Mouse (Mus musculus): Measurements from ENCODE around the gene Myo18b. TPM values are rescaled to one million over a fixed set of nuclear protein-coding genes. Genes with fewer than 3 reads are reported as not detected.

The Myo18b gene
- polyA plus RNA-seq, 1 experiment: 0.88 TPM

DNA sequence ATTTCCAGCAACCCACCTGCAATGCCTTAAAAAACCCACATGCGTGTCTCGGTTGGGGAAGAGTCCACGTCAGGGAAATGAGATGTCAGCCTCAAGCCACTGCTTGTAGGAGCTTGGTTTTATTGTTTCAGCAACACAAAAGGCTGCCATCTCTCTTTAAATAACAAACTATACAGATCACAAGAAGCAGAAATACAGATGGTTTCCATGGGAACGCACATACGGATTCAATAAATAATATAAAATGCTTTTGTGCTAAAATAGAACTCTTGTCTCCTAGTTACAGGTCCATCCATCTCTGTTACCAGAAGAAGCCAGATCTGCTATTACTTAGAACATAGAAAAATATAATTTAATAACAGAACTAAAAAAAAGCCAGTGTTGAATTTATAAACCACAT, 14.2 kb upstream of the Myo18b start:
- no peak for DNase-seq (ENCODE audit: low read depth in 1 of 2, low spot score in 2 of 2)
- no peaks in the 10 kb centered on the region for H3K36me3 ChIP-seq (ENCODE audit: control insufficient read depth, insufficient read depth, low read length)
- WGBS: 89% methylated on average over 5 of the region's 5 CpGs
- H3K4me1 ChIP-seq (ENCODE audit: control insufficient read depth, insufficient read depth, insufficient read length): no peaks in the 10 kb centered on the region
- no peak overlapping the region for H3K4me3 ChIP-seq (ENCODE audit: extremely low read depth, insufficient read depth, insufficient read length)
- no peak overlapping the region for H3K27ac ChIP-seq (ENCODE audit: insufficient read depth, low read length)
- H3K27me3 ChIP-seq (ENCODE audit: control insufficient read depth, insufficient read depth, low read length): no peaks in the 10 kb centered on the region
- no peak for TF ChIP-seq POLR2A (IDR thresholded peaks at IDR 0.05; ENCODE audit: low read depth, low read length)
- TF ChIP-seq CTCF (IDR thresholded peaks at IDR 0.05; ENCODE audit: extremely low read depth, insufficient read depth, insufficient read length, insufficient replicate concordance): no peak

DNA sequence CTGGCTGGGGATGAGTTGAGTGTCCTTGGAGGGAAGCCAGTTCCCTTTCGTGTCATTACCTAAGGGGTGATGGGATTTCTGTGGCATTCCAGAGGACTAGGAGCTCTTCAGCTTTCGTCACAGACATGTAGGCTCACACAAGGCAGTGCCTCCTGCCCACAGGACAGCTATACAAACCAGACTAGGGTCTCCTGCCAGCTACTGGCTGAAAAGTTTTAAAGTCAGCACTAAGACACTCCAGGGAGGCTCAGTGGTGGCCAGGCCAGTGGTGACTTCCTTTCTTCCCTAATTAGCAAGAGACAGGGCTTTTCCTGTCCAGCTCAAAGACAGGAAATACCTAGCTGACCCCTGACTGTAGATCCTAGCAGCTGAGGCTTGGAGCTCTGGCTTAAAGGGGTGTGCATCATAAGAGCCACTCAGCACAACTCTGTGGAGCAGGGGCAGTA, 12.0 kb upstream of the Myo18b start:
- 57% methylated on average over 2 of the region's 2 CpGs for WGBS
- Histone ChIP-seq H3K27ac (ENCODE audit: insufficient read depth, low read length) (no peak overlapping the region), H3K4me1 (ENCODE audit: control insufficient read depth, insufficient read depth, insufficient read length) (no peaks in the 10 kb centered on the region), H3K4me3 (ENCODE audit: extremely low read depth, insufficient read depth, insufficient read length) (no peak overlapping the region), H3K27me3 (ENCODE audit: control insufficient read depth, insufficient read depth, low read length) (no peaks in the 10 kb centered on the region), H3K36me3 (ENCODE audit: control insufficient read depth, insufficient read depth, low read length) (no peaks in the 10 kb centered on the region)
- no peak for DNase-seq (ENCODE audit: low read depth in 1 of 2, low spot score in 2 of 2)
- TF ChIP-seq CTCF (IDR thresholded peaks at IDR 0.05; ENCODE audit: extremely low read depth, insufficient read depth, insufficient read length, insufficient replicate concordance): no peak
- TF ChIP-seq POLR2A (IDR thresholded peaks at IDR 0.05; ENCODE audit: low read depth, low read length): no peak

DNA sequence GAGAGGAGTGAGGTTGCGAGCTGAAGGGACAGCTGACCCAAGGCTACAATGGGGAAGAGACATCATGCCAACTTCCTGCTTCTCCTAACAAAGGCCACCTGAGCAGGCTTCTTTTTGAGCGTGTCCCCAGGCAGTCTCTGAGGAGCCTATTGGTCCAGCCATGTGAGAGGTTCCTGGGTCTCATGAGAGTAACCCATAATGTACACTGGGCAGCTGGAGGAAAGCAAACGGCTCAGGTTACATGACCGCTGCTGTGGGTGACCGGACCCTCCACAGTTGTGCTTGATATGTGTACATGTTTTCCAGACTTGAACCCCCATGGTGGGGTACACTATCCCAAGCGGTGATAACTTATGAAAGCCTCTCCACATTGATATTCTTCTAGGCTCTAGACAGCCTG, 11.3 kb upstream of the Myo18b start:
- no peak for DNase-seq (ENCODE audit: low read depth in 1 of 2, low spot score in 2 of 2)
- Histone ChIP-seq H3K4me1 (ENCODE audit: control insufficient read depth, insufficient read depth, insufficient read length) (no peaks in the 10 kb centered on the region), H3K36me3 (ENCODE audit: control insufficient read depth, insufficient read depth, low read length) (no peaks in the 10 kb centered on the region), H3K27ac (ENCODE audit: insufficient read depth, low read length) (no peak overlapping the region), H3K4me3 (ENCODE audit: extremely low read depth, insufficient read depth, insufficient read length) (no peak overlapping the region), H3K27me3 (ENCODE audit: control insufficient read depth, insufficient read depth, low read length) (no peaks in the 10 kb centered on the region)
- TF ChIP-seq CTCF (IDR thresholded peaks at IDR 0.05; ENCODE audit: extremely low read depth, insufficient read depth, insufficient read length, insufficient replicate concordance) (no peak), POLR2A (IDR thresholded peaks at IDR 0.05; ENCODE audit: low read depth, low read length) (no peak)
- WGBS: 72% methylated on average over 6 of the region's 6 CpGs

DNA sequence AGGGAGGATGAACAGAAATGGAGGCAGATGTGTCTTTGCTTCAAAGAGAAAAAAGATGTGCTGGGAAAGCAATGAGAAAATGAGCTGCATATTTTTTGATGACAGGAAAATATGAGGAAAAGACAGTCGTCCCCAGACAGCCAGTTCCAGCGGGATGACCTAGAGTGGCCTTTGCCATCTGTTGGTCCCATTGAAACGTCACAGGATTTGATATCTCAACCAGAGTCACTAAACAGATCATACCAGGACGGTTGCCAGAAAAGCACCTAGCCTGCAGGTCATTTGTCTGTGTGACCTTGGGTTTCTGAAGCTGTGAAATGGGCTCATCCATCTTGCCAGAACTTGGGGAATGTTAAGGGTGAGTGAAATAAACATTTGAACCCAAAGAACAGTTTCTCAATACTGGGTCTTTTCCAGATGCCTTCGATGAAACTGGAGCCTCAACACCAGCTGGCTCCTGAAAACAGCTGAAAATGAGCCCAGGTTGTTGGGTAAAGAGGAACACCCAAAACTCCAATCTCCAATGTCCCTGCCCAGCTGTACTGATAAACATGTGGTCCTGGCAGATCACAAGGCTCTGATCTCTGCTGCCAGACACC, 2.6 kb downstream of the Myo18b start:
- Histone ChIP-seq H3K4me3 (ENCODE audit: extremely low read depth, insufficient read depth, insufficient read length) (no peak overlapping the region), H3K4me1 (ENCODE audit: control insufficient read depth, insufficient read depth, insufficient read length) (no peaks in the 10 kb centered on the region), H3K36me3 (ENCODE audit: control insufficient read depth, insufficient read depth, low read length) (no peaks in the 10 kb centered on the region), H3K27me3 (ENCODE audit: control insufficient read depth, insufficient read depth, low read length) (no peaks in the 10 kb centered on the region), H3K27ac (ENCODE audit: insufficient read depth, low read length) (no peak overlapping the region)
- no peak for TF ChIP-seq CTCF (IDR thresholded peaks at IDR 0.05; ENCODE audit: extremely low read depth, insufficient read depth, insufficient read length, insufficient replicate concordance)
- TF ChIP-seq POLR2A (IDR thresholded peaks at IDR 0.05; ENCODE audit: low read depth, low read length): no peak
- WGBS: 72% methylated on average over 5 of the region's 5 CpGs
- no peak for DNase-seq (ENCODE audit: low read depth in 1 of 2, low spot score in 2 of 2)

DNA sequence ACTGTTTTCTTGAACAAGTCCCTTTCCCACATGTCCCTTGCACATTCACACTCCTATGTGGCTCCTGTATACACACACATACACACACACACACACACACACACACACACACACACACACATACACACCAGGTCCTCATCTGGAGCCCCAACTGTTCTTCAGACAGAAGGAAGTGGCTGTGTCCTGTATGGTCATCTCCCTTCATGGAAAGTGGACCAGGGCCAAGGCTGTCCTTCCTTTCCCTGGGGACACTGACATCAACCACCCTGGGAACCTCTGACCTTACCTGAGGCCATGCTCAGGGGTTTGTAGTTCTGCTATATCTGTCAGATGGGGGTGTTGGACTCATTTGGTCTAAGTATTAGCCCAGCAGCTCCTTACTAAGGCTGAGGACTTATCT, 3.8 kb downstream of the Myo18b start:
- Histone ChIP-seq H3K27me3 (ENCODE audit: control insufficient read depth, insufficient read depth, low read length) (no peaks in the 10 kb centered on the region), H3K36me3 (ENCODE audit: control insufficient read depth, insufficient read depth, low read length) (no peaks in the 10 kb centered on the region)
- TF ChIP-seq POLR2A (IDR thresholded peaks at IDR 0.05; ENCODE audit: low read depth, low read length) (no peak), CTCF (IDR thresholded peaks at IDR 0.05; ENCODE audit: extremely low read depth, insufficient read depth, insufficient read length, insufficient replicate concordance) (no peak)

DNA sequence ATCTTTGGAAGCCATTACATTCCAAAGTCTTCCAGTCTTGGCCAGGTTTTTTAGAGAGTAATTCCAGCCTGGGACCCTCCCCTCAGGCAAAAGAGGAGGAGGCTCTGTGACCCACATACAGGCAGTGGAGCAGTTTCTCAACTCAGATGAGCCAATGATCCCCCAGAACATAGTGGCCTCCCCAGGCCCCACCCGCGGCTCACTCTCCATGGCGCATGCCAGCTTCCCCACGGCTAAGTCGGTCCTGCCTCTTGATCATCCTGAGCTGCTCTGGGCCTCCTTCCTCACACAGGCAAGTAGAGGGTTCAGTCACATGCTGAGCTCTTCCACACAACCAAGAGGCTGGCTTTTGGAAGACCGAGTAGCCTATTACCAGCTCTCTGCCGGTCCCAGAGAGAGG, 7.5 kb downstream of the Myo18b start:
- no peaks in the 10 kb centered on the region for H3K36me3 ChIP-seq (ENCODE audit: control insufficient read depth, insufficient read depth, low read length)
- TF ChIP-seq POLR2A (IDR thresholded peaks at IDR 0.05; ENCODE audit: low read depth, low read length) (no peak), CTCF (IDR thresholded peaks at IDR 0.05; ENCODE audit: extremely low read depth, insufficient read depth, insufficient read length, insufficient replicate concordance) (no peak)

More for the DNA sequence above, 3.8 kb downstream of the Myo18b start:
- H3K27ac ChIP-seq (ENCODE audit: insufficient read depth, low read length): no peak overlapping the region
- no peak for DNase-seq (ENCODE audit: low read depth in 1 of 2, low spot score in 2 of 2)
- no peaks in the 10 kb centered on the region for H3K4me1 ChIP-seq (ENCODE audit: control insufficient read depth, insufficient read depth, insufficient read length)
- no peak overlapping the region for H3K4me3 ChIP-seq (ENCODE audit: extremely low read depth, insufficient read depth, insufficient read length)

DNA sequence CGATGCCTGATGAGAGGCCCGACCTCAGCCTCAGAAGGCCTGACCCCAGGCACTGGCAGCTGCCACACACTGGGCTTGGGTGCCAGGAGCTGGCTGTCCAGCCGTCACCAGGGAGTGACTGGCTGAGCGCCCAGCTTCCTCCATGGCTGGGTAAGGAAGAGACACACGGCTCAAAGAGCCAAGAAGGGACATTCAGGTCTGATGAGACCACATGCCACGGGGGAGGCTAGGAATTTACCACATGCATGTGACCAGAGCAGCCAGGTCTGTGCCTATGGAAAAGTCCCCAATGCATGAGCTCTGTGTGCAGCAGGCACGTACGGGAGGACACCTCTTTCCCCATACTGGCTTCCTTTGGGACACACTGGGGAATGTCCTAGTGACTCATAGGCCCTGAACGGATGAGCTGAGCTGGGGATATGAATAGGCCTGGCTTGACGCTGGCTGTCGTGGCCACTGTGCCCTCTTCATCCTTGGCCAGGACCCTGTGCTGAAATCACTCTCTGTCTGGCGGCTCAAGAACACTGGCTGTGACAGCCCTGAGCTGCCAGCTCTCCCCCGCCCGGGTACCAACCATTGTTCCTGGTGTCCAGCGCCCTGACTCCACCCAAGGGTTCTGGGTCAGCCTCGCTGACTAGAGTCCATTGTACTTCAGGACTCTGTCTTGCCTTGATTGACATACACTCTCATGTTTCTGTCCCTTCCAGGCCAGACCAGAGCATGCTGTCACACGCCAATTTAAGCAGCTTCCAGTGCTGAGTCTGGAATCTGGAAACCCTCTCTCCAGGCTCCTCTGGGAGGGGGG, 9.3 kb downstream of the Myo18b start:
- TF ChIP-seq POLR2A (IDR thresholded peaks at IDR 0.05; ENCODE audit: low read depth, low read length) (no peak), CTCF (IDR thresholded peaks at IDR 0.05; ENCODE audit: extremely low read depth, insufficient read depth, insufficient read length, insufficient replicate concordance) (no peak)

More for the DNA sequence above, 7.5 kb downstream of the Myo18b start:
- 60% methylated on average over 7 of the region's 7 CpGs for WGBS
- H3K4me1 ChIP-seq (ENCODE audit: control insufficient read depth, insufficient read depth, insufficient read length): no peaks in the 10 kb centered on the region
- no peaks in the 10 kb centered on the region for H3K27me3 ChIP-seq (ENCODE audit: control insufficient read depth, insufficient read depth, low read length)
- no peak overlapping the region for H3K4me3 ChIP-seq (ENCODE audit: extremely low read depth, insufficient read depth, insufficient read length)
- no peak for DNase-seq (ENCODE audit: low read depth in 1 of 2, low spot score in 2 of 2)
- H3K27ac ChIP-seq (ENCODE audit: insufficient read depth, low read length): no peak overlapping the region

More for the DNA sequence above, 9.3 kb downstream of the Myo18b start:
- H3K27ac ChIP-seq (ENCODE audit: insufficient read depth, low read length): no peak overlapping the region
- no peak overlapping the region for H3K4me3 ChIP-seq (ENCODE audit: extremely low read depth, insufficient read depth, insufficient read length)
- H3K27me3 ChIP-seq (ENCODE audit: control insufficient read depth, insufficient read depth, low read length): no peaks in the 10 kb centered on the region
- WGBS: 76% methylated on average over 17 of the region's 17 CpGs
- DNase-seq (ENCODE audit: low read depth in 1 of 2, low spot score in 2 of 2): no peak
- no peaks in the 10 kb centered on the region for H3K4me1 ChIP-seq (ENCODE audit: control insufficient read depth, insufficient read depth, insufficient read length)
- no peaks in the 10 kb centered on the region for H3K36me3 ChIP-seq (ENCODE audit: control insufficient read depth, insufficient read depth, low read length)

Data from spleen, adult 2 months (tissue).